Mouse (Mus musculus) inflammation-experienced regulatory T-cells, adult 6 months (primary cell): ENCODE data around the gene Fam168a. TPM values are rescaled to one million over a fixed set of nuclear protein-coding genes. Genes with fewer than 3 reads are reported as not detected.

ENCODE experiments used
- ATAC-seq: one replicate; pipeline ENCODE4 v1.8.0; 2017
- polyA plus RNA-seq, 3 experiments: library from polyadenylated mRNA; unstranded; fragments of 100-300 nt; shearing (Covaris generic); gene quantifications; one replicate each; pipeline ENCODE4 v1.2.1; 2017

The Fam168a gene
- polyA plus RNA-seq, 3 experiments from 2014 or later, result 13.4 to 35.3 (median 26.6) TPM

DNA sequence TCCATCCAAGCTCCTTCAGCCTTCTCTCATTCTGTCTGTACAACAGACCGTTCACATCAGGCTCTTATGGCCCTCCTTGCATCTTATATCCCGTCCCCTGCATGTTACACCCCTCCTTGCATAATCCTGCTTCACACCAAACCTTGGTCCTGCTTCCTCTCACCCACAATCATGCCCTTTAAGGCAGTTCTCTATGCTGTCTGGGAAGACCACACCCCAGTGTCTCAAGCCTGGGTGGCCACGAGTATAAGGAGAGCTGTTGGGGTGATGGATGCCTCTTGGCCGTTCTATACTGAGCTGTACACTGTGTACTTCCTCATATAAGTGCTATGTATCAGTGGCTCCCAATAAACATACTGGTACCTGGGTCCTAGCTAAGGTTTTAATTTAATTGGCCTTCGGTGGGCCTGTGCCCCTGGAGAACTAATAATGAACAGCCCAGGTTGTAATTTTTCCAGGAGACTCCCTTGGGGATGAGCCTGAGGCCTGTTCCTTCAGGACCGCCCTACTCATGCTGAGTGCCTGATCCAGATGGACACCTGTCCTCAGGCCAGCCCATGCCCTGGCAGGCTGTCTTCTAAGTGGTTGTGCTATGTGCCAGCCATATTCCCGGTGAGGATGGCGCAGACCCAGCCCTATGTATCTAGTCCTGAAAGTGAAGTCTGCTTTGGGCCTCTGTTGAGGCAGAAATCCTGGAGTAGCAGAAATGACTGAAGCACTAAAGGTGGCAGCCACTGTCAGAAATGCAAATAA is 163.6 kb downstream of the Fam168a start:
- ATAC-seq, result no peak

- no peak for ATAC-seq
These were observed 164.9 kb downstream of the Fam168a start for GRCm38 (mm10) chr7:100871355-100871754.

DNA sequence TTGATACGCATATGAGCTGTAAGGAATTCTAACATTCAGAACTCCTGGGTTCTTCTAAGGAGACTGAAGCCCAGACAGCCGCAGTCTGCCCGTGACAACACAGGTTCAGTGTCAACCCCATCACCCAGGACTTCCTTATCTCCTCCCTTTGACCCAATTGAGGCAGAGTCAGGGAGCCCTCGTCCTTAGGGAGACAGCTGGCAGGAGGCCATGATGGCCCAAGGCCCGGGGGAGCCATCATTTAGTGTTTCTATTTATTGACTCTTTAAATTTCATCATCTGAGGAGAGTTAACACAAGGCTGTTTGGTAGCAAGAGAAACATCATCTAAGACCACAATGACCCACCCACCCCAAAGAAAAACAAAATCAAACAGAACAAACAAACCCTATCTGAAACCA is 165.5 kb downstream of the Fam168a start:
- no peak for ATAC-seq

- no peak for ATAC-seq
These were observed 166.8 kb downstream of the Fam168a start for GRCm38 (mm10) chr7:100873197-100873596.

- peak; percentile 46 for ATAC-seq
These were observed 169.4 kb downstream of the Fam168a start for GRCm38 (mm10) chr7:100875822-100876221.

DNA sequence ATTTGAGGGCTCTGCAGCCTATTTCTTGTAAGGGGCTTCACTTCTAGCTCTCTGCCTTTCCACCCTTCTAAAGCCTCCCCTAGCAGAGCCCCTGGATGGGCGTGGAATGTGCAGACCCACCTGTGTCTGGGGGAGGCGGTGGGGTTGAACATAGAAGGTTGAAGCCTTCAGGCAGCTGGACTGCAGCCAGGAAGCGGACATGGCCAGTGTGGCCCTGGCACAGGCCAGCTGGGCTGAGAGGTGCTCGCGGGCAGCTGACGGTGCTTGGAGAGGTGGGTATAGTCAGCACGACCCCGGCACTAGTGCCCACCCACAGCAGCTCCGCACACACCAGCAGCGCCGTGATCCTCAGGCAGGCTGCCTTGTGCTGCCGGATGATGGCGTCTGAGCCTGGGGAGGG is 169.9 kb downstream of the Fam168a start:
- no peak for ATAC-seq

- no peak for ATAC-seq
These were observed 170.3 kb downstream of the Fam168a start for GRCm38 (mm10) chr7:100876771-100877170.

DNA sequence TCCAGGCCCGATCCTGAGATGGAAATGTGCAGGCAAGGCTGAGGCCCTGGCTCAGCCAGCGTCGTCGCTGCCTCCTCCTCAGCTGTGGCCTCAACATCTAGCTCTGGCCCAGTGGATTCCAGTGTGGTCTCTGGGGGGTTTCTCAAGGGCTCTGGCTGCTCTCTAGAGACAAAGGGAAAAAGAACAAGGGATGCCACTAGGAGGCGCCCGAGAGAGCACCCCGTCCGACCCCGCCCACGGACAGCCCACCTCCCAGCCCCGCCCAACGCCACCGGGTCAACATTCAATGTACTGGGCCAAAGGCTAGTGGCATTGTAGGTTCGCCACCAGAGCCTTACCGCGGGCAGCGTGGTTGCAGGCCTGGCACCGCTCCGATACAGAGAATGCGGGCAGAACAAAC is 173.2 kb downstream of the Fam168a start:
- no peak for ATAC-seq

- no peak for ATAC-seq
These were observed 175.1 kb downstream of the Fam168a start for GRCm38 (mm10) chr7:100881531-100881930.

DNA sequence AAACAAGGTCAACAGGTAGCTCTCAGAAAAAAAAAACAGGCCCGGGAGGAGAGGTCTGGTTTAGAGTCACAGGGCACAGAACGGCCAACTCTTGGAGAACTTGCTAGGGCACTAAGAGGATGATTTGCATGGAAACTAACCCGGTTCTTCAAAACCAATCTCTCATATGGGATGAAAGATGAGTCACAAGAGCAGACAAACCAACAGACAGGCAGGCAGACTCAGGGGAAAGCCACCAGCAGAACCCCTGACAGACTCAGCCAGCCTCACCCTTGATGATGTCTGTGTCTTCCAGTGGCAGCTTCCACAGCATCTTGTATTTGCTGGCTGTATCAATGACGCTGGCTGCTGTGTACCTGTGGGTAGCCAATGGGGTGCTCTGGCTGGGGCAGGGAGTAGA is 175.5 kb downstream of the Fam168a start:
- ATAC-seq, result no peak

- ATAC-seq, result no peak
These were observed 178.0 kb downstream of the Fam168a start for GRCm38 (mm10) chr7:100884460-100884859.

- no peak for ATAC-seq
These were observed 180.1 kb downstream of the Fam168a start for GRCm38 (mm10) chr7:100886535-100886934.

Other genes with a start within 250 kb of the Fam168a start
- under 1 TPM in 1 of 3 experiments, not detected in 2; 0.55 TPM for gene Ucp3, start 233.6 kb upstream of the Fam168a start, polyA plus RNA-seq
- gene Ucp2, start 213.3 kb upstream of the Fam168a start, polyA plus RNA-seq, result 1,000 to 10,000 TPM; 1,111 to 1,581 (median 1,117) TPM
- 10 to 100 TPM; 15.7 to 23.7 (median 18.8) TPM for gene Dnajb13, start 191.7 kb upstream of the Fam168a start, polyA plus RNA-seq
- 10 to 100 TPM; 20.9 to 26.5 (median 23.5) TPM for gene Coa4, start 169.6 kb upstream of the Fam168a start, polyA plus RNA-seq
- gene Rab6a, start 99.2 kb upstream of the Fam168a start, polyA plus RNA-seq, result 10 to 100 TPM; 12.0 to 13.4 (median 12.4) TPM
- gene Mrpl48, start 98.3 kb upstream of the Fam168a start, polyA plus RNA-seq, result 10 to 100 TPM; 62.3 to 77.2 (median 72.0) TPM
- under 1 TPM in 2 of 3 experiments, not detected in 1; 0.13 to 0.20 TPM for gene Plekhb1, start 44.2 kb upstream of the Fam168a start, polyA plus RNA-seq
- 10 to 100 TPM; 11.1 to 13.9 (median 12.3) TPM for gene Relt, start 156.8 kb downstream of the Fam168a start, polyA plus RNA-seq
- not detected for gene Arhgef17, start 225.5 kb downstream of the Fam168a start, polyA plus RNA-seq